Mouse (Mus musculus) CH12.LX (cell line): ENCODE data around the gene Rgs14. TPM values are rescaled to one million over a fixed set of nuclear protein-coding genes. Genes with fewer than 3 reads are reported as not detected.

Experiments
- DNase-seq: peaks from one replicate; pipeline ENCODE4 v3.0.0-alpha.2; 2013; ENCODE audit errors: extremely low read depth
- H3K27ac ChIP-seq: 2 replicates; pipeline ENCODE4 v1.5.1; 2012; ENCODE audit warnings: low read depth, mild to moderate bottlenecking, control low read depth, moderate library complexity; ENCODE audit not compliant: insufficient read depth
- H3K27me3 ChIP-seq: replicated peaks from 2 replicates; pipeline ENCODE3; 2012; ENCODE audit warnings: inconsistent platforms
- H3K36me3 ChIP-seq, 2 experiments: replicated peaks in 1 of 2; 2 replicates each; pipeline versions ENCODE3 to v1.6.1; 2012; ENCODE audit warnings: inconsistent platforms in 1 of 2, low read length in 1 of 2, mild to moderate bottlenecking in 1 of 2, mixed read lengths in 1 of 2, moderate library complexity in 1 of 2; ENCODE audit not compliant: control insufficient read depth in 1 of 2, insufficient read depth in 1 of 2
- H3K4me1 ChIP-seq, 2 experiments: 2 replicates each; pipeline ENCODE4 v1.6.1; 2012; ENCODE audit warnings: inconsistent platforms in 1 of 2, moderate library complexity in 1 of 2; ENCODE audit not compliant: insufficient read depth in 2 of 2, control insufficient read depth in 1 of 2
- H3K4me2 ChIP-seq: 2 replicates; pipeline ENCODE4 v1.6.1; 2012; ENCODE audit warnings: low read depth, mild to moderate bottlenecking, control low read depth; ENCODE audit not compliant: poor library complexity, insufficient read depth, severe bottlenecking
- H3K4me3 ChIP-seq, 3 experiments: fragments of 150-350 bp in 1 of 3; sonication (generic) in 1 of 3; replicated peaks in 1 of 3; 2 replicates each; pipeline versions ENCODE3 to v1.5.1; 2011 to 2012; ENCODE audit warnings: low read depth in 2 of 3, low read length in 2 of 3, mild to moderate bottlenecking in 2 of 3, moderate library complexity in 2 of 3, control low read depth in 1 of 3, improper control_type of control experiment in 1 of 3, inconsistent platforms in 1 of 3, mixed read lengths in 1 of 3; ENCODE audit not compliant: poor library complexity in 1 of 3
- H3K79me2 ChIP-seq: replicated peaks from 2 replicates; pipeline ENCODE4 v1.6.1; 2012; ENCODE audit warnings: mild to moderate bottlenecking, moderate library complexity; ENCODE audit not compliant: control insufficient read depth, poor library complexity, insufficient read depth, severe bottlenecking; ENCODE audit errors: extremely low read depth
- H3K9ac ChIP-seq: 2 replicates; pipeline ENCODE4 v1.6.1; 2012; ENCODE audit warnings: low read depth, mild to moderate bottlenecking, control low read depth, moderate library complexity; ENCODE audit not compliant: insufficient read depth
- H3K9me3 ChIP-seq: replicated peaks from 2 replicates; pipeline ENCODE3; 2012; ENCODE audit warnings: low read length, inconsistent platforms, mixed read lengths
- CHD1 ChIP-seq: IDR thresholded peaks from 2 replicates; pipeline ENCODE4 v1.6.1; 2012; ENCODE audit warnings: low read depth, low read length, improper control_type of control experiment, inconsistent platforms
- ELF1 ChIP-seq: IDR thresholded peaks from 2 replicates; pipeline ENCODE4 v1.6.1; 2014; ENCODE audit warnings: low read depth, mild to moderate bottlenecking, inconsistent platforms, low read length, improper control_type of control experiment
- EP300 ChIP-seq: IDR thresholded peaks from 2 replicates; pipeline ENCODE4 v1.6.1; 2011; ENCODE audit warnings: low read length, improper control_type of control experiment
- GABPA ChIP-seq: IDR thresholded peaks from 2 replicates; pipeline ENCODE4 v1.6.1; 2012; ENCODE audit warnings: low read depth, low read length, improper control_type of control experiment, inconsistent platforms; ENCODE audit not compliant: insufficient replicate concordance
- HCFC1 ChIP-seq: IDR thresholded peaks from 2 replicates; pipeline ENCODE4 v1.6.1; 2012; ENCODE audit warnings: low read depth, mild to moderate bottlenecking, inconsistent platforms, low read length, improper control_type of control experiment
- IRF4 ChIP-seq: IDR thresholded peaks from 2 replicates; pipeline ENCODE4 v1.6.1; 2014; ENCODE audit warnings: low read depth, mild to moderate bottlenecking, inconsistent platforms, low read length, improper control_type of control experiment
- JUND ChIP-seq: conservative IDR thresholded peaks from 2 replicates; pipeline ENCODE4 v1.6.1; 2011; ENCODE audit warnings: low read depth, low read length, improper control_type of control experiment
- KAT2A ChIP-seq: IDR thresholded peaks from 2 replicates; pipeline ENCODE4 v1.6.1; 2012; ENCODE audit warnings: low read length, improper control_type of control experiment, inconsistent platforms; ENCODE audit not compliant: insufficient replicate concordance
- MAFK ChIP-seq: IDR thresholded peaks from 2 replicates; pipeline ENCODE4 v1.6.1; 2011; ENCODE audit warnings: low read length, improper control_type of control experiment; ENCODE audit not compliant: insufficient replicate concordance
- MAZ ChIP-seq: IDR thresholded peaks from 2 replicates; pipeline ENCODE4 v1.6.1; 2012; ENCODE audit warnings: low read depth, mild to moderate bottlenecking, inconsistent platforms, low read length, improper control_type of control experiment, moderate library complexity
- MXI1 ChIP-seq: IDR thresholded peaks from 2 replicates; pipeline ENCODE4 v1.6.1; 2011; ENCODE audit warnings: mild to moderate bottlenecking, low read depth, low read length, improper control_type of control experiment
- MYC ChIP-seq: IDR thresholded peaks from 2 replicates; pipeline ENCODE4 v1.6.1; 2011; ENCODE audit warnings: low read depth, mild to moderate bottlenecking, improper control_type of control experiment, low read length
- NELFE ChIP-seq: IDR thresholded peaks from 2 replicates; pipeline ENCODE4 v1.6.1; 2011; ENCODE audit warnings: low read depth, low read length, improper control_type of control experiment
- NRF1 ChIP-seq: IDR thresholded peaks from 2 replicates; pipeline ENCODE4 v1.6.1; 2014; ENCODE audit warnings: low read depth, mild to moderate bottlenecking, inconsistent platforms, low read length, improper control_type of control experiment, moderate library complexity
- PAX5 ChIP-seq: IDR thresholded peaks from 2 replicates; pipeline ENCODE4 v1.6.1; 2012; ENCODE audit warnings: low read length, inconsistent platforms, mixed read lengths
- POLR2A ChIP-seq: IDR thresholded peaks from 2 replicates; pipeline ENCODE4 v1.6.1; 2011; ENCODE audit warnings: low read depth, mild to moderate bottlenecking, improper control_type of control experiment, low read length
- POLR2AphosphoS2 ChIP-seq: IDR thresholded peaks from 2 replicates; pipeline ENCODE4 v1.6.1; 2011; ENCODE audit warnings: low read depth, low read length, improper control_type of control experiment
- SIN3A ChIP-seq: IDR thresholded peaks from 2 replicates; pipeline ENCODE4 v1.6.1; 2012; ENCODE audit warnings: low read length, improper control_type of control experiment, inconsistent platforms
- TCF12 ChIP-seq: IDR thresholded peaks from 2 replicates; pipeline ENCODE4 v1.6.1; 2014; ENCODE audit warnings: low read depth, mild to moderate bottlenecking, inconsistent platforms, low read length, improper control_type of control experiment
- USF1 ChIP-seq: IDR thresholded peaks from 2 replicates; pipeline ENCODE4 v1.6.1; 2014; ENCODE audit warnings: low read depth, mild to moderate bottlenecking, inconsistent platforms, low read length, improper control_type of control experiment
- USF2 ChIP-seq: conservative IDR thresholded peaks from 2 replicates; pipeline ENCODE4 v1.6.1; 2011; ENCODE audit warnings: low read depth, low read length, improper control_type of control experiment
- ZC3H11A ChIP-seq: IDR thresholded peaks from 2 replicates; pipeline ENCODE4 v1.6.1; 2012; ENCODE audit warnings: low read depth, mild to moderate bottlenecking, inconsistent platforms, low read length, improper control_type of control experiment
- ZMIZ1 ChIP-seq: IDR thresholded peaks from 2 replicates; pipeline ENCODE4 v1.6.1; 2012; ENCODE audit warnings: low read depth, mild to moderate bottlenecking, inconsistent platforms, low read length, improper control_type of control experiment
- dilution Hi-C: fragments of 300-500 bp; cut with MboI; formaldehyde crosslinking; loops from 2 replicates; pipeline ENCODE4 v1.14.3; 2020; ENCODE audit warnings: low sequenced_read_pairs; ENCODE audit not compliant: extremely low pct_unique_long_range_greater_than_20kb, extremely low pct_ligation_motif_present
- in situ Hi-C: fragments of 300-500 bp; cut with MboI; formaldehyde crosslinking; loops from 3 replicates; pipeline ENCODE4 v1.14.3; 2019; ENCODE audit warnings: low sequenced_read_pairs, low pct_ligation_motif_present, low pct_unique_long_range_greater_than_20kb, mixed read lengths
- polyA plus RNA-seq: library from polyadenylated mRNA; unstranded; fragments of >175 nt; gene quantifications from 2 replicates; pipeline ENCODE4 v1.2.1, GENCODE M21; 2012; ENCODE audit warnings: low read depth; ENCODE audit not compliant: insufficient read length
- total RNA-seq, 2 experiments: library from RNA; depleted of rRNA; stranded (reverse); fragments of 300-350 nt in 1 of 2; fragments of >200 nt in 1 of 2; gene quantifications; 2 replicates each; pipeline ENCODE4 v1.2.3; 2012 to 2014

The Rgs14 gene
- total and polyA plus RNA-seq, 3 experiments: 6.3 to 8.0 (median 7.6) TPM

- TF ChIP-seq POLR2AphosphoS2: no peak
- no peak for TF ChIP-seq USF1
- TF ChIP-seq EP300: no peak
- no peak for TF ChIP-seq MYC
- TF ChIP-seq CHD1: no peak
These were observed 35.6 kb downstream of the Rgs14 start (continued) for GRCm38 (mm10) chr13:55404853-55405782.

GRCm38 (mm10) chr13:55405783-55406390 lies 36.4 kb downstream of the Rgs14 start:
- Histone ChIP-seq H3K4me2 (peak overlapping the region; percentile 64), H3K4me3 (no peak overlapping the region), H3K27ac (no peak overlapping the region), H3K4me1 (peaks cover 9 to 25% of the 10 kb centered on the region in 2 experiments), H3K9me3 (no peaks in the 10 kb centered on the region), H3K79me2 (no peaks in the 10 kb centered on the region), H3K27me3 (peaks cover 58% of the 10 kb centered on the region), H3K9ac (no peak overlapping the region), H3K36me3 (no peaks in the 10 kb centered on the region)
- dilution Hi-C loops: no loop called here
- in situ Hi-C loops: loop anchor here (5.0 kb wide), 1 partner anchor 116 kb away; no protein-coding TSS in a partner anchor
- TF ChIP-seq MAZ (no peak), PAX5 (no peak), MAFK (no peak), POLR2A (no peak), USF1 (no peak), TCF12 (no peak), IRF4 (no peak), JUND (no peak), ZMIZ1 (no peak)
- no peak for DNase-seq

- dilution Hi-C loops (no loop called here), in situ Hi-C loops (loop anchor here (5.0 kb wide), 1 partner anchor 115 kb away; no protein-coding TSS in a partner anchor)
- no peak for DNase-seq
- no peak overlapping the region for H3K4me2 ChIP-seq
- no peaks in the 10 kb centered on the region for H3K9me3 ChIP-seq
- H3K27me3 ChIP-seq: peaks cover 51% of the 10 kb centered on the region
- H3K4me1 ChIP-seq: peaks cover 7 to 25% of the 10 kb centered on the region in 2 experiments; a peak in 3 of 4 replicates
- no peaks in the 10 kb centered on the region for H3K79me2 ChIP-seq
- no peak overlapping the region for H3K9ac ChIP-seq
- no peak overlapping the region for H3K4me3 ChIP-seq
- no peak overlapping the region for H3K27ac ChIP-seq
- H3K36me3 ChIP-seq: no peaks in the 10 kb centered on the region
- TF ChIP-seq NELFE (no peak), HCFC1 (no peak), NRF1 (no peak), USF2 (no peak), TCF12 (no peak), ZMIZ1 (no peak), USF1 (no peak), MXI1 (no peak), KAT2A (no peak), POLR2A (no peak), ELF1 (no peak), MAFK (no peak), IRF4 (no peak), ZC3H11A (no peak), POLR2AphosphoS2 (no peak), GABPA (no peak), SIN3A (no peak), JUND (no peak)
These were observed 37.8 kb downstream of the Rgs14 start for GRCm38 (mm10) chr13:55407341-55407740.
